ENCODE assay signal across 18 mouse cellular contexts in the genomic region with DNA sequence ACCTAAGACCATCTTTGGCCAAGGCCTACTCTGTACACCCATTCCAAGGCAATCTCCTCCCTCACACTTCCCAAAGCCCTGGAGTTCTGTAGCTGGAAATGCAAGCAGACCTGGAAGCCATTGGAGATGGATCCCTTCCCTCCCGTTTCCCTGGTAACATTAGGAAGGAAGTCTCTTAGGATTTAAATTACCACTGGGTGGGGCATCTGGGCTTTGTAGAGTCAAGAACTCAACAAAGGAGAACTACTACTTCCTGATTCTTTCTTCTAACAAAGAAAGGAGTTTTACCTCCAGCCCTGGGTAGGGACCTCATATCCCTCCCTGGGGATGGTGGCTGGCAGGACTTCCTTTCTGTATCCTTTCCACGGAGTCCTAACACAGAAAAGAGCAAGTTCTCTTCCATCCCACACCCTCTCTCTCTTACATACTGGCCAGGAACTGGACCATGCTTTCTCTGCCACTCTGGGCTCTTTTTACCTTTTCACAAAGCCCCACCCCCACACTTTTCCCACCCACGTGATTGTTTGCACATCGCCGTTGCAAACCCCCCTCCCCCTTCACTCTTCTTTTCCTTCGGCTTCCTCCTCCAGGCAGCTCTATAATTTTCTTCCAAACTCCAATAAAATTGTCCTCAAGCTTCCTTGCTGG. TPM values are rescaled to one million over a fixed set of nuclear protein-coding genes. Genes with fewer than 3 reads are reported as not detected.
DNase-seq lines count a peak whose midpoint lies in the region; ATAC-seq and TF ChIP-seq lines count a peak whose summit lies in the region.
"Had no signal": no experiment of that assay in that cellular context is flagged by ENCODE, and none has a peak within 500 bp of the region (broad histone marks: within the 10 kb centered on the region; RNA-seq: fewer than 3 reads in every experiment).

No protein-coding gene starts in this region.

- H3K4me3 ChIP-seq in lung, embryonic 14.5 days (ENCODE audit: low read depth, low read length) = no peak overlapping the region
- H3K4me3 ChIP-seq in MEL (ENCODE audit: control insufficient read depth in 1 of 2, insufficient read depth in 1 of 2, low read depth in 2 of 2, low read length in 2 of 2) = no peak overlapping the region
- H3K4me3 ChIP-seq in intestine, embryonic 15.5 days (replicated peaks) = no peak overlapping the region
- H3K4me3 ChIP-seq in stomach, embryonic 15.5 days (replicated peaks) = no peak overlapping the region
- H3K4me3 ChIP-seq: erythroblast, embryonic 14.5 days; hindbrain, embryonic 13.5 days; limb, embryonic 15.5 days had no signal

- 40% methylated on average over 6 of the region's 6 CpGs for WGBS in lung, embryonic 14.5 days
- WGBS in intestine, embryonic 15.5 days = 45% methylated on average over 6 of the region's 6 CpGs
- 36% methylated on average over 6 of the region's 6 CpGs for WGBS in stomach, embryonic 15.5 days

- H3K27me3 ChIP-seq in lung, embryonic 14.5 days (ENCODE audit: insufficient read depth, low read length) = no peaks in the 10 kb centered on the region
- H3K27me3 ChIP-seq in MEL (ENCODE audit: control insufficient read depth in 1 of 2, insufficient read depth in 2 of 2, low read length in 2 of 2) = no peaks in the 10 kb centered on the region; a peak in 1 of 4 replicates
- no peaks in the 10 kb centered on the region for H3K27me3 ChIP-seq in intestine, embryonic 15.5 days (replicated peaks)
- H3K27me3 ChIP-seq in stomach, embryonic 15.5 days (replicated peaks) = no peaks in the 10 kb centered on the region
- H3K27me3 ChIP-seq: hindbrain, embryonic 13.5 days; limb, embryonic 15.5 days; Patski had no signal

- 0 out of 2 replicates have a peak overlapping the region, but pooled peaks have one; percentile 42 for H3K27ac ChIP-seq in lung, embryonic 14.5 days (ENCODE audit: low read depth)
- H3K27ac ChIP-seq in MEL (ENCODE audit: control insufficient read depth, low read depth, low read length) = 0 out of 2 replicates have a peak overlapping the region, but pooled peaks have one; percentile 35
- H3K27ac ChIP-seq in intestine, embryonic 15.5 days = no peak overlapping the region
- H3K27ac ChIP-seq in stomach, embryonic 15.5 days = no peak overlapping the region
- H3K27ac ChIP-seq: hindbrain, embryonic 13.5 days; kidney, postnatal 0 days had no signal

- H3K9ac ChIP-seq in lung, embryonic 14.5 days = no peak overlapping the region
- H3K9ac ChIP-seq in MEL (ENCODE audit: control insufficient read depth, low read depth, low read length, poor library complexity, severe bottlenecking) = 0 out of 2 replicates have a peak overlapping the region, but pooled peaks have one; percentile 7
- no peak overlapping the region for H3K9ac ChIP-seq in intestine, embryonic 15.5 days
- no peak overlapping the region for H3K9ac ChIP-seq in stomach, embryonic 15.5 days
- H3K9ac ChIP-seq: hindbrain, embryonic 13.5 days; limb, embryonic 15.5 days had no signal

- no peaks in the 10 kb centered on the region for H3K4me1 ChIP-seq in lung, embryonic 14.5 days (ENCODE audit: insufficient read depth)
- H3K4me1 ChIP-seq in MEL (ENCODE audit: control insufficient read depth in 1 of 2, insufficient read depth in 2 of 2, low read length in 2 of 2) = 0 out of 4 replicates have a peak, but pooled peaks cover 0 to 5% of the 10 kb centered on the region in 2 experiments
- H3K4me1 ChIP-seq in intestine, embryonic 15.5 days (replicated peaks) = peaks cover 10% of the 10 kb centered on the region
- peaks cover 3% of the 10 kb centered on the region; the same call in 1 of the 2 replicates for H3K4me1 ChIP-seq in stomach, embryonic 15.5 days
- H3K4me1 ChIP-seq: hindbrain, embryonic 13.5 days had no signal

- H3K9me3 ChIP-seq in lung, embryonic 14.5 days (ENCODE audit: low read depth, low read length) = no peaks in the 10 kb centered on the region
- no peaks in the 10 kb centered on the region for H3K9me3 ChIP-seq in MEL (replicated peaks; ENCODE audit: insufficient read depth, low read length)
- H3K9me3 ChIP-seq in intestine, embryonic 15.5 days = no peaks in the 10 kb centered on the region
- no peaks in the 10 kb centered on the region for H3K9me3 ChIP-seq in stomach, embryonic 15.5 days
- H3K9me3 ChIP-seq: hindbrain, embryonic 13.5 days; limb, embryonic 15.5 days had no signal

- no peaks in the 10 kb centered on the region for H3K79me2 ChIP-seq in MEL (ENCODE audit: control insufficient read depth, insufficient read depth, low read length, poor library complexity)

- no peaks in the 10 kb centered on the region for H3K36me3 ChIP-seq in lung, embryonic 14.5 days (ENCODE audit: insufficient read depth)
- H3K36me3 ChIP-seq in MEL (ENCODE audit: control insufficient read depth in 1 of 2, insufficient read depth in 2 of 2, low read length in 2 of 2) = peaks cover 0 to 3% of the 10 kb centered on the region in 2 experiments; a peak in 2 of 4 replicates
- H3K36me3 ChIP-seq in intestine, embryonic 15.5 days = no peaks in the 10 kb centered on the region
- H3K36me3 ChIP-seq in stomach, embryonic 15.5 days = no peaks in the 10 kb centered on the region
- H3K36me3 ChIP-seq: hindbrain, embryonic 13.5 days; limb, embryonic 15.5 days had no signal

- H3K4me2 ChIP-seq in lung, embryonic 14.5 days = no peak overlapping the region
- H3K4me2 ChIP-seq in intestine, embryonic 15.5 days (replicated peaks) = no peak overlapping the region
- H3K4me2 ChIP-seq in stomach, embryonic 15.5 days = no peak overlapping the region
- H3K4me2 ChIP-seq: hindbrain, embryonic 13.5 days; limb, embryonic 15.5 days had no signal

- peak; percentile 4 for TF ChIP-seq RAD21 in MEL (IDR thresholded peaks at IDR 0.05; ENCODE audit: low read depth, low read length)

- no peak for TF ChIP-seq CTCF in lung, embryonic 14.5 days (IDR thresholded peaks at IDR 0.05; ENCODE audit: low read depth)
- TF ChIP-seq CTCF in MEL (IDR thresholded peaks at IDR 0.05 in 2 of 3, conservative IDR thresholded peaks at IDR 0.05 in 1 of 3; ENCODE audit: control insufficient read depth in 1 of 3, insufficient read depth in 1 of 3, low read depth in 2 of 3, low read length in 3 of 3, poor library complexity in 1 of 3, severe bottlenecking in 1 of 3) = no peak

- TF ChIP-seq EP300 in MEL (IDR thresholded peaks at IDR 0.05; ENCODE audit: low read depth in 1 of 2, low read length in 2 of 2) = no peak

- ATAC-seq in lung, embryonic 14.5 days (ENCODE audit: insufficient read depth) = no peak
- peak; percentile 42 for ATAC-seq in intestine, embryonic 15.5 days
- peak; percentile 24; the same call in 1 of the 2 replicates for ATAC-seq in stomach, embryonic 15.5 days (ENCODE audit: insufficient read depth, low FRiP score, low read depth)
- ATAC-seq: midbrain, embryonic 16.5 days; Patski had no signal

- no peak for TF ChIP-seq POLR2A in MEL (IDR thresholded peaks at IDR 0.05; ENCODE audit: control insufficient read depth in 1 of 2, insufficient read depth in 1 of 2, low read depth in 1 of 2, low read length in 2 of 2, poor library complexity in 1 of 2)

- peak; percentile 16 for DNase-seq in lung, embryonic 14.5 days
- DNase-seq in lung, postnatal 14 days = no peak
- peak; percentile 50 for DNase-seq in MEL (ENCODE audit: low read depth, low spot score)
- DNase-seq in urinary bladder, adult 2 months (ENCODE audit: low spot score) = no peak
- DNase-seq in thymus, postnatal 4 days = no peak
- DNase-seq: adrenal gland, adult 2 months; cerebellum, adult 8-10 months; embryo, embryonic 11 days; right cerebral cortex, postnatal 4 days; thymus, postnatal 36 days had no signal

TF ChIP-seq in MEL, 35 proteins besides CTCF, POLR2A, EP300 and RAD21:
- TF ChIP-seq E2F4 (IDR thresholded peaks at IDR 0.05; ENCODE audit: borderline replicate concordance, low read depth, low read length) (no peak), USF1 (IDR thresholded peaks at IDR 0.05; ENCODE audit: low read depth, low read length) (peak; percentile 68)

RNA-seq across cellular contexts. Expression of a gene that starts 8.3 kb away (rescaled TPM):
- 3.8 TPM in 2 replicates for polyA plus RNA-seq in lung, embryonic 14.5 days (2014; fragmentation: Nextera tagmentation; extraction: Ambion mirVana)
- total RNA-seq in MEL (2012; rRNA removed) = 7.6 and 11.2 TPM in 2 replicates
- 10 to 100 TPM; 40.2 to 77.2 TPM for polyA plus RNA-seq in MEL (2012; ENCODE audit: insufficient read depth in 1 of 2, insufficient read length in 2 of 2, low read depth in 1 of 2, low replicate concordance in 2 of 2, missing spikeins in 1 of 2)
- polyA plus RNA-seq in intestine, embryonic 15.5 days (2015; fragmentation: Nextera tagmentation; extraction: Ambion mirVana) = 161 and 174 TPM in 2 replicates
- polyA plus RNA-seq in stomach, embryonic 15.5 days (2015; fragmentation: Nextera tagmentation; extraction: Ambion mirVana) = 55.9 and 69.8 TPM in 2 replicates
- 32.3 and 34.2 TPM in 2 replicates for polyA plus RNA-seq in urinary bladder, adult 2 months (2012; rRNA removed)

RNA-seq across cellular contexts. Expression of a gene that starts 51.3 kb away (rescaled TPM):
- polyA plus RNA-seq in lung, embryonic 14.5 days (2014; fragmentation: Nextera tagmentation; extraction: Ambion mirVana) = 30.6 and 32.4 TPM in 2 replicates
- 8.3 and 8.6 TPM in 2 replicates for total RNA-seq in MEL (2012; rRNA removed)
- 10 to 100 TPM; 18.2 to 91.2 TPM for polyA plus RNA-seq in MEL (2012; ENCODE audit: insufficient read depth in 1 of 2, insufficient read length in 2 of 2, low read depth in 1 of 2, low replicate concordance in 2 of 2, missing spikeins in 1 of 2)
- polyA plus RNA-seq in intestine, embryonic 15.5 days (2015; fragmentation: Nextera tagmentation; extraction: Ambion mirVana) = 27.6 and 36.8 TPM in 2 replicates
- polyA plus RNA-seq in stomach, embryonic 15.5 days (2015; fragmentation: Nextera tagmentation; extraction: Ambion mirVana) = 27.1 and 30.8 TPM in 2 replicates
- polyA plus RNA-seq in urinary bladder, adult 2 months (2012; rRNA removed) = 13.9 and 16.0 TPM in 2 replicates

RNA-seq across cellular contexts. Expression of a gene that starts 58.7 kb away (rescaled TPM):
- polyA plus RNA-seq in lung, embryonic 14.5 days (2014; fragmentation: Nextera tagmentation; extraction: Ambion mirVana) = 0.19 and 0.28 TPM in 2 replicates
- total RNA-seq in MEL (2012; rRNA removed) = not detected in 2 replicates
- not detected for polyA plus RNA-seq in MEL (2012; ENCODE audit: insufficient read depth in 1 of 2, insufficient read length in 2 of 2, low read depth in 1 of 2, low replicate concordance in 2 of 2, missing spikeins in 1 of 2)
- 1.3 and 2.0 TPM in 2 replicates for polyA plus RNA-seq in intestine, embryonic 15.5 days (2015; fragmentation: Nextera tagmentation; extraction: Ambion mirVana)
- 1.4 and 1.9 TPM in 2 replicates for polyA plus RNA-seq in stomach, embryonic 15.5 days (2015; fragmentation: Nextera tagmentation; extraction: Ambion mirVana)
- polyA plus RNA-seq in urinary bladder, adult 2 months (2012; rRNA removed) = 0.03 and 0.10 TPM in 2 replicates
- polyA plus RNA-seq: erythroblast, embryonic 14.5 days had no signal

Comparison
In these comparisons a context has a peak if more than half of its experiments do, and no peak if none do; other contexts are left out.
1. DNase-seq: peak in lung, embryonic 14.5 days (single experiment) and MEL (single experiment); none in lung, postnatal 14 days (single experiment), urinary bladder, adult 2 months (single experiment) and thymus, postnatal 4 days (single experiment).
2. H3K27ac ChIP-seq: peak in lung, embryonic 14.5 days (single experiment) and MEL (single experiment); none in intestine, embryonic 15.5 days (single experiment) and stomach, embryonic 15.5 days (single experiment).